Mouse (Mus musculus) CD4-positive, CD25-positive, alpha-beta regulatory T cell (primary cell): Measurements from ENCODE around the gene Ubash3a. TPM values are rescaled to one million over a fixed set of nuclear protein-coding genes. Genes with fewer than 3 reads are reported as not detected.

Experiments used
- polyA plus RNA-seq: library from polyadenylated mRNA; unstranded; fragments of 100-300 nt; shearing (Covaris generic); gene quantifications from one replicate; pipeline ENCODE4 v1.2.1, GENCODE M21; 2017

Gene Ubash3a
- polyA plus RNA-seq = 239 TPM

DNA sequence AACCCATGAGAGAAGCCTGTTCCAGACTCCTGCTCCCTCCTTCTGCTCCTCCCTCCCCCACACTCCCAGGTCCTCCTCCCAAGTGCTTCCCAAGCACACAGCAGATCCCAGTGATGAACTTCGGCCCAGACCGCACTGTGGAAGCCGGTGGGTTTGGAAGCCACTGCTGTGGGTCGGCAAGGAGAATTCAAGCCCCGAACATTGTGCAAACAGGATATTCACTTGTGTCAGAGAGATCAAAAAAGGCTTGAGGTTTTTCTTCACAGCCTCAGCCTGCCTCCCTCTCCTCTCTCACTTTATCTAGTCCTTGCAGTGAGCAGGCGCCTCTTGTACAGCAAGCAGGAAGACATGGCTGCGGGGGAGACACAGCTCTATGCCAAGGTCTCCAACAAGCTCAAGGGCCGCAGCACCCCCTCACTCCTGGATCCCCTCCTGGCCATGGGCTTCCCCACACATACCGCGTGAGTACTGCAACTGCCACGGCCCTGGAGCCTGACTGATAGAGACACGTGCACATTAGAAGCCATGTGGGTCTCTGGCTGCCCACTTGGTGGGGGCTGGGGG is at the start of gene Ubash3a:
Gene Ubash3a, plus strand, starts transcription at position 103 of the 564 bp plus-strand sequence.

DNA sequence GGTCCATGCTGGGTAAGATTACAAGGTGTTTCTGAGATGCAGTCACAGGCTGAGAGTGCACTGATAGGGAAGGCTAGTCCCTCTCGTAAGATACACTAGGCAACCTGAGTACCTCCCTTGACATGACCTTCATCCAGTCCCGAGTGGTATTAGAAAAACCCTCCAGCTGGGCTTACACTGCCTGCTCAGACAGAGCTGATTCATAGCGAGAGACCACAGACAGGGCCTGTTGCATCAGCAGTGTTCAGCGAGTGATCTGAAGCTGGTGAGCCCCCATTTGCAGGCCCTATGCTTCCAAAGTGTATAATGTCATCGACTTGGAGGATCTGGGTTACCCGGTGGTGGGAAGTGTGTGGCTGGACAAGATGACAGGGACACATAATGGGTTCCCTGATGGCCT is 42.5 kb upstream of the Ubash3a start, which contains the start of gene Tff1:
Gene Tff1, minus strand, starts transcription at position 151 of the 400 bp plus-strand sequence.

GRCm38 (mm10) chr17:31198877-31199276 is 8.8 kb upstream of the Ubash3a start, which contains the start of gene Tmprss3:
Tmprss3 (minus strand) TSS chr17:31198977.

DNA sequence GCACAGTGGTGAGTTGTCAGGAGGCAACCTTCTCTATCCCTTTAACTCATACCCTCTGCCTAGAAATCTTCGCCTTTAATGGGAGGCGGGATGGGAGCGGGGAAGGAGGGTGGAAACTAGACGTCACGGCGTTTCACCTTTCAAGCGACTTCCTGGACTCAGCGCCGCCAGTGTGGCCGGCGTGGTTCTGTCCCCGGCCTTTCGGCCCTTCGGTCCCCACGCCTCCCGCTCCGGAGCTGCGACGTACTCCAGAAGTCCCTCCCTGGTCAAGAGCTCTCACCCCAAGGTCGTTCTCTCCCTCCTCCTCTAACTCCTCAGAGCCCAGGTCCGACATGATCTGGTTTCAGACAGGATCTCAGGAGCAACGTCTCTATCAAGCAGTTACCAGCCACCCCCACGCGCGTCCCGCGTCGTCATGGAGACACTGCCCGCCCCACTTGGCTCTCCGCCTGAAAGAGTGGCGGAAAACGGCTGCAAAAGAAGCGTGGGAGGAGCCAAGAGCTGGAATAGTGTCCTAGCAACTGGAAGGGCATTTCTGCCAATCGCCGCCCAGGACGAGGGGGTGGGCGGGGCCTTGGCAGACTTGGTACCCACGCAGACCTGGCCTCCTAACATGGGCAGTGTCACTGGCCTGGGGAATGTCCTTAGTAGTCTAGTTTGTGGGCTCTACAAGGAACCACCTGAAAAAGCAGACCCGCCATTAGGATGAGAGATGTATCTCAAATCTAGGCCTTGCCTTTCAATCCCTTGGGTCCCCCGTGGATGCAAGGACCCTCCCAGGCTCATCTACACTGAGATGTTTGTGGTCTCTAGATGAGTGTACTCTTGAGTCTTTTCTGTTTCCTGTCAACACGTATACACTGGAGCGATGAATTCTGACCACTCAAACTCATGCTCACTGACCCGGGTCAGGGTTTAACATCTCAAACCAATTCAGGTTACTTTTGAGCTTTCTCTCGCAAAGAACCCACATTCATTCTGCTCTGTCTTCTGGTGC is 69.5 kb downstream of the Ubash3a start, which contains the start of gene Rsph1:
Gene Rsph1, minus strand, starts transcription at position 462 of the 997 bp plus-strand sequence.

DNA sequence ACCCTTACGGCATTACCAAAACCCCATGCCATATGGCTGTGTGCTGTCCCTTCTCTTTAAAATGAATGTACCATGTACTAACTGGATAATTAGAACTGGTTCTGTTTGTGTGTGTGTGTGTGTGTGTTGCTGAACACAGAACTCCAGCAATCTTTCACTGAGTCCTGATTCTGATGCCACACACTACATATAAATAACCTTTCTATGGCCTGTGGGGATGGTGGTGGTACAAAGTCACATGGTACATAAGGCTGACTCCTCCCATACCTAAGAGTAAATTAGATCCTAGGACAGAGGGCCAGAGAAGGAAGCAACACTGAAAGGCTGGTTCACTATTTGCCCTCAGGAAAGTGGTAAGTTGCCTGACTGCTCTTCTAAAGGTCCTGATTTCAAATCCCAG is 78.8 kb downstream of the Ubash3a start, which contains the start of gene Slc37a1:
Gene Slc37a1, plus strand, starts transcription at position 301 of the 400 bp plus-strand sequence.

Other genes with a start within 250 kb of the Ubash3a start
- 39.7 TPM for gene Abcg1, start 150.2 kb upstream of the Ubash3a start, polyA plus RNA-seq
- gene Tff3, start 78.2 kb upstream of the Ubash3a start, polyA plus RNA-seq = not detected
- gene Tff2, start 63.6 kb upstream of the Ubash3a start, polyA plus RNA-seq = not detected
- gene Tff1, start 42.6 kb upstream of the Ubash3a start, polyA plus RNA-seq = not detected
- gene Tmprss3, start 8.9 kb upstream of the Ubash3a start, polyA plus RNA-seq = 1.2 TPM
- gene Rsph1, start 69.5 kb downstream of the Ubash3a start, polyA plus RNA-seq = 1.3 TPM
- gene Slc37a1, start 78.9 kb downstream of the Ubash3a start, polyA plus RNA-seq = 48.8 TPM
- not detected for gene Pde9a, start 178.3 kb downstream of the Ubash3a start, polyA plus RNA-seq